Mouse (Mus musculus) G1E-ER4 (cell line): Measurements from ENCODE around the gene Arhgef9. TPM values are rescaled to one million over a fixed set of nuclear protein-coding genes. Genes with fewer than 3 reads are reported as not detected.

Source experiments
- GATA1 ChIP-seq: IDR thresholded peaks from one replicate; pipeline ENCODE4 v1.8.0; 2012; ENCODE audit warnings: low read length, inconsistent platforms
- polyA plus RNA-seq: library from polyadenylated mRNA; stranded (reverse); fragments of >175 nt; gene quantifications from 2 replicates; pipeline ENCODE4 v1.2.3, GENCODE M21; 2012

Arhgef9 gene
- polyA plus RNA-seq: not detected in 2 replicates

- no peak for TF ChIP-seq GATA1
These were observed at the start of gene Arhgef9 for GRCm38 (mm10) chrX:95196104-95196919. Gene Arhgef9 (minus strand): TSS chrX:95196856.

- no peak for TF ChIP-seq GATA1
These were observed 42.2 kb upstream of the Arhgef9 start for GRCm38 (mm10) chrX:95238896-95239295.

- TF ChIP-seq GATA1: no peak
These were observed 1.1 kb downstream of the Arhgef9 start for GRCm38 (mm10) chrX:95195363-95196103.

- no peak for TF ChIP-seq GATA1
These were observed 20.7 kb downstream of the Arhgef9 start for GRCm38 (mm10) chrX:95175978-95176377.

- TF ChIP-seq GATA1: no peak
These were observed 30.3 kb downstream of the Arhgef9 start for GRCm38 (mm10) chrX:95166317-95166716.

GRCm38 (mm10) chrX:95165671-95166127 lies 31.0 kb downstream of the Arhgef9 start:
- no peak for TF ChIP-seq GATA1

- TF ChIP-seq GATA1: no peak
These were observed 32.5 kb downstream of the Arhgef9 start for GRCm38 (mm10) chrX:95164140-95164539.

- TF ChIP-seq GATA1: no peak
These were observed 33.2 kb downstream of the Arhgef9 start for GRCm38 (mm10) chrX:95163452-95163851.

- TF ChIP-seq GATA1: no peak
These were observed 39.7 kb downstream of the Arhgef9 start for GRCm38 (mm10) chrX:95156833-95157386.

GRCm38 (mm10) chrX:95138636-95139035 lies 58.0 kb downstream of the Arhgef9 start:
- no peak for TF ChIP-seq GATA1

GRCm38 (mm10) chrX:95133502-95133901 lies 63.2 kb downstream of the Arhgef9 start:
- no peak for TF ChIP-seq GATA1

- no peak for TF ChIP-seq GATA1
These were observed 63.7 kb downstream of the Arhgef9 start for GRCm38 (mm10) chrX:95132996-95133395.

- TF ChIP-seq GATA1: no peak
These were observed 64.9 kb downstream of the Arhgef9 start for GRCm38 (mm10) chrX:95131783-95132182.

- TF ChIP-seq GATA1: no peak
These were observed 73.2 kb downstream of the Arhgef9 start for GRCm38 (mm10) chrX:95123462-95123861.

GRCm38 (mm10) chrX:95104361-95104760 lies 92.3 kb downstream of the Arhgef9 start:
- no peak for TF ChIP-seq GATA1

- no peak for TF ChIP-seq GATA1
These were observed 109.0 kb downstream of the Arhgef9 start for GRCm38 (mm10) chrX:95087674-95088073.
